Mouse (Mus musculus): ENCODE data around the gene E130116L18Rik. TPM values are rescaled to one million over a fixed set of nuclear protein-coding genes. Genes with fewer than 3 reads are reported as not detected.

E130116L18Rik gene
- total and polyA plus RNA-seq, 3 experiments: not detected

- no peak within 1 kb of the TSS for H3K9ac ChIP-seq (ENCODE audit: insufficient read depth, low read depth)
- H3K9me3 ChIP-seq (replicated peaks; ENCODE audit: low read length): no peaks in the 10 kb centered on the region
- TF ChIP-seq USF2 (conservative IDR thresholded peaks at IDR 0.05; ENCODE audit: low read depth, low read length): no peak
- no peak for TF ChIP-seq NELFE (IDR thresholded peaks at IDR 0.05; ENCODE audit: low read depth, low read length)
- TF ChIP-seq UBTF (IDR thresholded peaks at IDR 0.05; ENCODE audit: low read depth, low read length): no peak
- TF ChIP-seq KAT2A (IDR thresholded peaks at IDR 0.05; ENCODE audit: insufficient replicate concordance, low read length): no peak
- TF ChIP-seq MAX (IDR thresholded peaks at IDR 0.05; ENCODE audit: low read length): no peak
- TF ChIP-seq ETS1 (conservative IDR thresholded peaks at IDR 0.05; ENCODE audit: low read depth, low read length): no peak
- TF ChIP-seq MXI1 (IDR thresholded peaks at IDR 0.05; ENCODE audit: low read depth, low read length): no peak
- TF ChIP-seq POLR2AphosphoS2 (IDR thresholded peaks at IDR 0.05; ENCODE audit: low read depth, low read length): no peak
- TF ChIP-seq IRF4 (IDR thresholded peaks at IDR 0.05; ENCODE audit: low read depth, low read length): no peak
- no peak for TF ChIP-seq MYC (IDR thresholded peaks at IDR 0.05; ENCODE audit: low read depth, low read length)
- no peak for TF ChIP-seq USF1 (IDR thresholded peaks at IDR 0.05; ENCODE audit: low read depth, low read length)
- TF ChIP-seq MAFK (IDR thresholded peaks at IDR 0.05; ENCODE audit: insufficient replicate concordance, low read length): no peak
- TF ChIP-seq POLR2A (IDR thresholded peaks at IDR 0.05; ENCODE audit: low read depth, low read length): no peak
- TF ChIP-seq ZC3H11A (IDR thresholded peaks at IDR 0.05; ENCODE audit: low read depth, low read length): no peak
- TF ChIP-seq JUND (conservative IDR thresholded peaks at IDR 0.05; ENCODE audit: low read depth, low read length): no peak
- no peak for TF ChIP-seq MAZ (IDR thresholded peaks at IDR 0.05; ENCODE audit: low read depth, low read length)
- no peak for TF ChIP-seq ZNF384 (IDR thresholded peaks at IDR 0.05; ENCODE audit: low read depth, low read length)
- TF ChIP-seq BHLHE40 (IDR thresholded peaks at IDR 0.05; ENCODE audit: low read depth, low read length): no peak
- dilution Hi-C loops (cut with MboI; ENCODE audit: extremely low pct_ligation_motif_present, extremely low pct_unique_long_range_greater_than_20kb, low sequenced_read_pairs) (no loop called here), in situ Hi-C loops (cut with MboI; ENCODE audit: low pct_ligation_motif_present, low pct_unique_long_range_greater_than_20kb, low sequenced_read_pairs) (loop anchor here (10.0 kb wide), 2 partner anchors 564 to 644 kb away; no protein-coding TSS in a partner anchor)
- H3K27ac ChIP-seq (ENCODE audit: insufficient read depth, low read depth): no peak within 1 kb of the TSS
- H3K27me3 ChIP-seq (replicated peaks): no peaks in the 10 kb centered on the region
- peaks cover 4 to 25% of the 10 kb centered on the region in 2 experiments; a peak in 3 of 4 replicates for H3K4me1 ChIP-seq (ENCODE audit: control insufficient read depth in 1 of 2, insufficient read depth in 2 of 2)
- H3K4me2 ChIP-seq (ENCODE audit: insufficient read depth, low read depth, poor library complexity, severe bottlenecking): no peak within 1 kb of the TSS
- H3K79me2 ChIP-seq (replicated peaks; ENCODE audit: control insufficient read depth, extremely low read depth, insufficient read depth, poor library complexity, severe bottlenecking): no peaks in the 10 kb centered on the region
- H3K4me3 ChIP-seq (replicated peaks in 1 of 3; ENCODE audit: low read depth in 2 of 3, low read length in 2 of 3, poor library complexity in 1 of 3): no peak within 1 kb of the TSS
- no peaks in the 10 kb centered on the region for H3K36me3 ChIP-seq (replicated peaks in 1 of 2; ENCODE audit: control insufficient read depth in 1 of 2, insufficient read depth in 1 of 2, low read length in 1 of 2)
- no peak for DNase-seq (ENCODE audit: extremely low read depth)
Observed at GRCm38 (mm10) chr5:25181004-25181531, 41.9 kb downstream of the E130116L18Rik start, which contains the start of gene Galntl5. Gene Galntl5, plus strand, starts transcription at chr5:25181460.

DNA sequence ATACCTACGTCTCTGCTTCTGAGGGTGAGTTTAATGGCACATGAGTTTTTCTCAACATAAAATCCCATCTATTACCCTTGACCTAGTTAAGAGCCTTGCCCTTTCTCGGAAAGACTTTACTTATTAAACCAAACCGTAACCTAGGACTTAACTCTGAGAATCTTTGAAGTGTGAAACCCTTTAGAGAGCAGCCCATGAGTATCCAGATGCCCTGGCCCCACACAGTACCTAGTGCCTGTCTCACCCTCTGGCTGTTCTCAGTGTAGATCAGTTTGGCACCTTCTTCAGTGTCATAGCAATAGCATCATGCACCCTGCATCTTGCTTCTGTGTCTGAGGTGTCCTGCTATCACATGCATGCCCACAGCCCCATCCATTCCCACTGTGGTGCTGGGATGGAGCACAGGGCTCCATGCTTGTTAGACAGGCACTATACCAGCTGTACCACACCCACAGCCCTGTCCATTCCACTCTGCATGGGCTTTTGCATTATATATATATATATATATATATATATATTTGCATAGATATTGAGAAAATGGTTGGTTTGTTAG, 42.9 kb downstream of the E130116L18Rik start:
- Histone ChIP-seq H3K79me2 (replicated peaks; ENCODE audit: control insufficient read depth, extremely low read depth, insufficient read depth, poor library complexity, severe bottlenecking) (no peaks in the 10 kb centered on the region), H3K27me3 (replicated peaks) (no peaks in the 10 kb centered on the region), H3K36me3 (replicated peaks in 1 of 2; ENCODE audit: control insufficient read depth in 1 of 2, insufficient read depth in 1 of 2, low read length in 1 of 2) (no peaks in the 10 kb centered on the region), H3K4me1 (ENCODE audit: control insufficient read depth in 1 of 2, insufficient read depth in 2 of 2) (peaks cover 4 to 24% of the 10 kb centered on the region in 2 experiments; a peak in 3 of 4 replicates), H3K27ac (ENCODE audit: insufficient read depth, low read depth) (no peak overlapping the region), H3K9me3 (replicated peaks; ENCODE audit: low read length) (no peaks in the 10 kb centered on the region), H3K9ac (ENCODE audit: insufficient read depth, low read depth) (no peak overlapping the region), H3K4me2 (ENCODE audit: insufficient read depth, low read depth, poor library complexity, severe bottlenecking) (no peak overlapping the region), H3K4me3 (replicated peaks in 1 of 3; ENCODE audit: low read depth in 2 of 3, low read length in 2 of 3, poor library complexity in 1 of 3) (no peak overlapping the region)
- TF ChIP-seq IRF4 (IDR thresholded peaks at IDR 0.05; ENCODE audit: low read depth, low read length): no peak
- no peak for TF ChIP-seq TCF12 (IDR thresholded peaks at IDR 0.05; ENCODE audit: low read depth, low read length)
- no peak for TF ChIP-seq RAD21 (IDR thresholded peaks at IDR 0.05; ENCODE audit: low read depth, low read length)
- TF ChIP-seq MEF2A (IDR thresholded peaks at IDR 0.05; ENCODE audit: borderline replicate concordance, low read depth, low read length): no peak
- no peak for TF ChIP-seq ZKSCAN1 (IDR thresholded peaks at IDR 0.05; ENCODE audit: borderline replicate concordance, low read depth, low read length)
- TF ChIP-seq HCFC1 (IDR thresholded peaks at IDR 0.05; ENCODE audit: low read depth, low read length): no peak
- TF ChIP-seq GABPA (IDR thresholded peaks at IDR 0.05; ENCODE audit: insufficient replicate concordance, low read depth, low read length): no peak
- TF ChIP-seq BHLHE40 (IDR thresholded peaks at IDR 0.05; ENCODE audit: low read depth, low read length): no peak
- TF ChIP-seq JUND (conservative IDR thresholded peaks at IDR 0.05; ENCODE audit: low read depth, low read length): no peak
- TF ChIP-seq EP300 (IDR thresholded peaks at IDR 0.05; ENCODE audit: low read length): no peak
- no peak for DNase-seq (ENCODE audit: extremely low read depth)
- in situ Hi-C loops (cut with MboI; ENCODE audit: low pct_ligation_motif_present, low pct_unique_long_range_greater_than_20kb, low sequenced_read_pairs): loop anchor here (10.0 kb wide), 2 partner anchors 565 to 645 kb away; no protein-coding TSS in a partner anchor
- dilution Hi-C loops (cut with MboI; ENCODE audit: extremely low pct_ligation_motif_present, extremely low pct_unique_long_range_greater_than_20kb, low sequenced_read_pairs): no loop called here

Measured in CH12.LX (cell line).